37 mouse cellular contexts compared by ENCODE assay signal in the genomic region with DNA sequence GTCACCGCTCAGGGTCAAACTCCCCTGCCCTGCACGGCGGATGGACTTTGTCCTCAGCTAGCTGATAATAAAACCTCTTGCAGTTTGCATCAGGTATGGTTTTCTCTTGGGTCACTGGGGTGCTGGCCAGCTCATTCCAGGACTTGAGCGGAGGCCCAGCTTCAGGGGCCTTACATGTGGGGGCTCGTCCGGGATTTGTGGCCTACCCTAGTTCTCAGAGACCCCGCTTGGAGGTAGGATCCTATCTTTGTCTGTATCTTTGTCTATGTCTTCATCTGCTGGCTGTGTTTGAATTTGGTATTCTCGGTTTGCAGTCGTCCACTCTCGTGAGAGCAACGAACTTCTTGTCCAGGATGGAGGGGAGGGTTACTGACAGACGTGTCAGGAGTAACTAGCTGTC. TPM values are rescaled to one million over a fixed set of nuclear protein-coding genes. Genes with fewer than 3 reads are reported as not detected.
"Had no signal": no experiment of that assay in that cellular context is flagged by ENCODE, and none has a peak within 500 bp of the region (broad histone marks: within the 10 kb centered on the region; RNA-seq: fewer than 3 reads in every experiment).

No protein-coding gene starts in this region.

- ATAC-seq: forebrain, postnatal 0 days; hindbrain, postnatal 0 days; intestine, embryonic 16.5 days had no signal

- H3K4me2 ChIP-seq: heart, embryonic 11.5 days; heart, embryonic 13.5 days; heart, embryonic 15.5 days; hindbrain, embryonic 13.5 days; hindbrain, embryonic 15.5 days; kidney, embryonic 15.5 days; limb, embryonic 13.5 days; limb, embryonic 15.5 days had no signal

- H3K4me3 ChIP-seq: heart, adult 2 months; heart, embryonic 13.5 days; heart, embryonic 15.5 days; hindbrain, embryonic 13.5 days; hindbrain, embryonic 15.5 days; kidney, embryonic 15.5 days; limb, embryonic 13.5 days; limb, embryonic 15.5 days had no signal

- H3K27ac ChIP-seq: heart, adult 2 months; heart, embryonic 13.5 days; heart, embryonic 15.5 days; hindbrain, embryonic 13.5 days; hindbrain, embryonic 15.5 days; hindbrain, postnatal 0 days; kidney, embryonic 15.5 days; kidney, postnatal 0 days; limb, embryonic 13.5 days; limb, embryonic 15.5 days had no signal

- H3K27me3 ChIP-seq: heart, embryonic 13.5 days; heart, embryonic 15.5 days; hindbrain, embryonic 13.5 days; hindbrain, embryonic 15.5 days; kidney, embryonic 15.5 days; limb, embryonic 13.5 days; limb, embryonic 15.5 days had no signal

- DNase-seq: gastrocnemius, postnatal 14 days; gastrocnemius, postnatal 36 days; heart, adult 2 months; heart, postnatal 14 days; heart, postnatal 36 days; kidney, adult 11 months; kidney, adult 2 months; kidney, adult 9 months; kidney, postnatal 14 days; layer of hippocampus, adult 9-11 months; layer of hippocampus, postnatal 36 days; left cerebral cortex, postnatal 4 days had no signal

- H3K36me3 ChIP-seq: heart, embryonic 13.5 days; heart, embryonic 15.5 days; hindbrain, embryonic 13.5 days; hindbrain, embryonic 15.5 days; kidney, embryonic 15.5 days; limb, embryonic 13.5 days; limb, embryonic 15.5 days had no signal

- H3K9ac ChIP-seq: forebrain, postnatal 0 days; heart, embryonic 13.5 days; heart, embryonic 15.5 days; hindbrain, embryonic 13.5 days; hindbrain, embryonic 15.5 days; kidney, embryonic 15.5 days; limb, embryonic 13.5 days; limb, embryonic 15.5 days had no signal

- H3K4me1 ChIP-seq: heart, embryonic 13.5 days; heart, embryonic 15.5 days; hindbrain, embryonic 13.5 days; hindbrain, embryonic 15.5 days; kidney, embryonic 15.5 days; limb, embryonic 13.5 days; limb, embryonic 15.5 days had no signal

- H3K9me3 ChIP-seq: hindbrain, embryonic 15.5 days had no signal

RNA-seq across cellular contexts. Expression of a gene that starts 29.5 kb away (rescaled TPM):
- total RNA-seq: gastrocnemius, adult 18-20 months; gastrocnemius, adult 8-10 months; gastrocnemius, postnatal 14 days; gastrocnemius, postnatal 36 days; heart, postnatal 36 days; hindbrain, postnatal 0 days; layer of hippocampus, adult 18-20 months; layer of hippocampus, adult 8-10 months; layer of hippocampus, postnatal 14 days; layer of hippocampus, postnatal 36 days; left cerebral cortex, adult 18-20 months; left cerebral cortex, postnatal 10 days; left cerebral cortex, postnatal 25 days; left cerebral cortex, postnatal 4 days had no signal
- polyA plus RNA-seq: hindbrain, embryonic 11.5 days; hindbrain, embryonic 13.5 days; hindbrain, embryonic 15.5 days had no signal

RNA-seq across cellular contexts. Expression of a gene that starts 36.0 kb away (rescaled TPM):
- total RNA-seq: forebrain, postnatal 0 days; gastrocnemius, adult 18-20 months; gastrocnemius, adult 8-10 months; gastrocnemius, postnatal 14 days; gastrocnemius, postnatal 36 days; heart, adult 2 months; heart, postnatal 14 days; heart, postnatal 36 days; hindbrain, postnatal 0 days; layer of hippocampus, adult 18-20 months; layer of hippocampus, postnatal 14 days; layer of hippocampus, postnatal 36 days; left cerebral cortex, adult 18-20 months; left cerebral cortex, adult 8-10 months; left cerebral cortex, postnatal 10 days; left cerebral cortex, postnatal 25 days; left cerebral cortex, postnatal 4 days had no signal
- polyA plus RNA-seq: forebrain, postnatal 0 days; heart, embryonic 11.5 days; heart, embryonic 15.5 days; hindbrain, embryonic 11.5 days; hindbrain, embryonic 13.5 days; hindbrain, embryonic 15.5 days; hindbrain, postnatal 0 days; kidney, embryonic 15.5 days; limb, embryonic 11.5 days had no signal

RNA-seq across cellular contexts. Expression of a gene that starts 44.5 kb away (rescaled TPM):
- total RNA-seq: forebrain, postnatal 0 days; gastrocnemius, adult 18-20 months; gastrocnemius, adult 8-10 months; gastrocnemius, postnatal 14 days; gastrocnemius, postnatal 36 days; heart, postnatal 14 days; heart, postnatal 36 days; hindbrain, postnatal 0 days; layer of hippocampus, adult 18-20 months; layer of hippocampus, adult 8-10 months; layer of hippocampus, postnatal 14 days; layer of hippocampus, postnatal 36 days; left cerebral cortex, adult 18-20 months had no signal
- polyA plus RNA-seq: forebrain, postnatal 0 days; gonadal fat pad, adult 2 months; heart, adult 2 months; heart, embryonic 11.5 days; heart, embryonic 13.5 days; hindbrain, embryonic 11.5 days; hindbrain, embryonic 13.5 days; hindbrain, embryonic 15.5 days; hindbrain, postnatal 0 days; kidney, embryonic 15.5 days; limb, embryonic 11.5 days had no signal

RNA-seq across cellular contexts. Expression of a gene that starts 57.0 kb away (rescaled TPM):
- total RNA-seq: forebrain, postnatal 0 days; gastrocnemius, adult 18-20 months; gastrocnemius, adult 8-10 months; gastrocnemius, postnatal 36 days; heart, adult 2 months; heart, postnatal 14 days; hindbrain, postnatal 0 days; layer of hippocampus, adult 18-20 months; layer of hippocampus, adult 8-10 months; layer of hippocampus, postnatal 14 days; layer of hippocampus, postnatal 36 days; left cerebral cortex, adult 18-20 months; left cerebral cortex, postnatal 10 days; left cerebral cortex, postnatal 25 days; left cerebral cortex, postnatal 4 days had no signal
- polyA plus RNA-seq: forebrain, postnatal 0 days; gonadal fat pad, adult 2 months; heart, embryonic 11.5 days; heart, embryonic 13.5 days; heart, embryonic 15.5 days; hindbrain, embryonic 11.5 days; hindbrain, embryonic 13.5 days; hindbrain, embryonic 15.5 days; hindbrain, postnatal 0 days; intestine, embryonic 14.5 days; intestine, embryonic 16.5 days; kidney, adult 2 months; kidney, embryonic 15.5 days; kidney, postnatal 0 days; limb, embryonic 11.5 days; limb, embryonic 13.5 days; limb, embryonic 15.5 days had no signal
